Mouse (Mus musculus) lung, adult 2 months (tissue): ENCODE data around the gene Ifi35. TPM values are rescaled to one million over a fixed set of nuclear protein-coding genes. Genes with fewer than 3 reads are reported as not detected.
"Not testable (repeated sequence)": the region's sequence is repeated elsewhere in the genome, so short reads cannot be mapped to it uniquely, and the experiment has no call there.

ENCODE experiments used
- DNase-seq: peaks from one replicate; pipeline ENCODE4 v3.0.0; 2022
- H3K4me1 ChIP-seq: fragments of 200-500 bp; 2 replicates; pipeline ENCODE4 v1.6.1; 2011; ENCODE audit warnings: low read length; ENCODE audit not compliant: control insufficient read depth, insufficient read depth
- H3K4me3 ChIP-seq: fragments of 200-500 bp; replicated peaks from 2 replicates; pipeline ENCODE3; 2011; ENCODE audit warnings: low read depth, mild to moderate bottlenecking, control low read depth, low read length; ENCODE audit errors: extremely low read depth
- CTCF ChIP-seq: fragments of 200-500 bp; IDR thresholded peaks from 2 replicates; pipeline ENCODE4 v1.5.1; 2011; ENCODE audit warnings: mild to moderate bottlenecking, low read length, control low read depth; ENCODE audit not compliant: insufficient read depth
- POLR2A ChIP-seq: fragments of 200-500 bp; IDR thresholded peaks from 2 replicates; pipeline ENCODE4 v1.6.1; 2011; ENCODE audit warnings: low read depth, mild to moderate bottlenecking, control low read depth, low read length, borderline replicate concordance; ENCODE audit errors: extremely low read depth
- WGBS: fragments of 180-500 bp; shearing (Covaris S2); methylation state at CpG from one replicate; pipeline ENCODE4 v1.1.7; 2018; 5-methylcytosine and 5-hydroxymethylcytosine counted together
- polyA plus RNA-seq: library from polyadenylated mRNA; depleted of rRNA; stranded (reverse); fragments of >200 nt; gene quantifications from 2 replicates; pipeline ENCODE4 v1.2.3, GENCODE M21; 2012

The Ifi35 gene
- polyA plus RNA-seq, 1 experiment: 76.4 TPM

GRCm38 (mm10) chr11:101458217-101458616 lies 10.0 kb downstream of the Ifi35 start:
- peaks cover 11% of the 10 kb centered on the region; the same call in 1 of the 2 replicates for H3K4me1 ChIP-seq
- TF ChIP-seq POLR2A (no peak), CTCF (no peak)
- 83% methylated on average over 12 of the region's 12 CpGs for WGBS
- DNase-seq: no peak
- no peak overlapping the region for H3K4me3 ChIP-seq

DNA sequence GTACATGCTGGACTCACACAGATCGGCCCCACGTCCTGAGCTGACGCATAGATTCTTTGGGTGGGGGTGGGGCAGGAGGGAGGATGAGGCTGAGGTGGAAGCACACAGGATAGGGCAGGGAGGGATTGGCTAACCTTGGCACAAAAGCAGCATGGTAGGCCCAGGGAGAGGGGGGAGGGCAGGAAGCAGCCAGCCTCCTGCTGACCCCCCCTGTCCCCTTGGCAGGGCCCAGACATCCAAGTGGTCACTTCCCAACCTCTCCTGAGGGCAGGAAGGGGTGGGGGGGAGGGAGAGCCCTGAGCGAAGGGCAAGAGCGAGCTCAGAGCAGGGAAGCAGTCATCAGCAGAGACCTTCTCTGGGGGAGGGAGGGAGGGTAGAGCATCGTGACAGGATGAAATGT lies 11.5 kb downstream of the Ifi35 start:
- Histone ChIP-seq H3K4me3 (no peak overlapping the region), H3K4me1 (peaks cover 15% of the 10 kb centered on the region; the same call in 1 of the 2 replicates)
- WGBS: 34% methylated on average over 6 of the region's 6 CpGs
- TF ChIP-seq CTCF (no peak), POLR2A (no peak)
- no peak for DNase-seq

DNA sequence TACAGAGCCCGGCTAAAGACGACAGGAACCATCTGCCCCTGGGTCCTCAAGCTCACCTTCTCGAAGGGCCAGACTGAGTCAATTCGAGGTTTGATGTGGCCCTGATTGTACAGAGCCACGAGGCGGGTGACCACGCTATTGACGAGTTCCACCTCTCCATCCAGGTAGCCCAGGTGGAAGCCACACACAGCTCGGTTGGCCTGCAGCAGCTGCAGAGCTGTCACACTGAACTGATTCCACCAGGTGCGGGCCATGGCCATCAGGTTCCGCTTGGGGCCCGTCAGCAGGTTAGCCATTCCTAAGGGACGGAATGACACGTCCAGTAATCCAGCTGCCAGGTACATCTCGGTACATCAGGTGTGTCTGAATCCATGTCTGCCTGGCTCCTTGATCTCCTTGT lies 12.1 kb downstream of the Ifi35 start:
- TF ChIP-seq CTCF (no peak), POLR2A (no peak)
- 81% methylated on average over 15 of the region's 15 CpGs for WGBS
- Histone ChIP-seq H3K4me3 (no peak overlapping the region), H3K4me1 (peaks cover 15% of the 10 kb centered on the region; the same call in 1 of the 2 replicates)
- no peak for DNase-seq

DNA sequence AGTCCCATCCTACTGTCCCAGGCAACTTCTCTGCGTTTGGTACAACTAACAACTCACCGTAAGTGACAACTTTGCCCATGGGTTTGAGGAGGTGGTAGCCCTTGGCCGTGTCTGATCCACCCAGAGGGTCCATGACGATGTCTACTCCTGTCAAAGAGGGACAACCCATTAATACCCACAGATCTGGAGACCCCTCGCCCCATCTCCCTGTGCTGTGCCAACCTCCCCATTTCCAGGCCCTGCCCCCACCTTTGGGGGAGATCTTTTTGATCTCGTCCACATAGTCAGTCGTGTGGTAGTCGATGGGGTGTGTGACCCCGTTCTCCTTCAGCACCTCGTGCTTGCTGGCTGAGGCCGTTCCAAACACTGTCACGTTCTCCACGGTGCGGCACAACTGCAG lies 13.9 kb downstream of the Ifi35 start:
- H3K4me1 ChIP-seq: peaks cover 15% of the 10 kb centered on the region
- WGBS: 90% methylated on average over 14 of the region's 14 CpGs
- DNase-seq: no peak
- no peak for TF ChIP-seq POLR2A
- no peak for TF ChIP-seq CTCF
- no peak overlapping the region for H3K4me3 ChIP-seq

DNA sequence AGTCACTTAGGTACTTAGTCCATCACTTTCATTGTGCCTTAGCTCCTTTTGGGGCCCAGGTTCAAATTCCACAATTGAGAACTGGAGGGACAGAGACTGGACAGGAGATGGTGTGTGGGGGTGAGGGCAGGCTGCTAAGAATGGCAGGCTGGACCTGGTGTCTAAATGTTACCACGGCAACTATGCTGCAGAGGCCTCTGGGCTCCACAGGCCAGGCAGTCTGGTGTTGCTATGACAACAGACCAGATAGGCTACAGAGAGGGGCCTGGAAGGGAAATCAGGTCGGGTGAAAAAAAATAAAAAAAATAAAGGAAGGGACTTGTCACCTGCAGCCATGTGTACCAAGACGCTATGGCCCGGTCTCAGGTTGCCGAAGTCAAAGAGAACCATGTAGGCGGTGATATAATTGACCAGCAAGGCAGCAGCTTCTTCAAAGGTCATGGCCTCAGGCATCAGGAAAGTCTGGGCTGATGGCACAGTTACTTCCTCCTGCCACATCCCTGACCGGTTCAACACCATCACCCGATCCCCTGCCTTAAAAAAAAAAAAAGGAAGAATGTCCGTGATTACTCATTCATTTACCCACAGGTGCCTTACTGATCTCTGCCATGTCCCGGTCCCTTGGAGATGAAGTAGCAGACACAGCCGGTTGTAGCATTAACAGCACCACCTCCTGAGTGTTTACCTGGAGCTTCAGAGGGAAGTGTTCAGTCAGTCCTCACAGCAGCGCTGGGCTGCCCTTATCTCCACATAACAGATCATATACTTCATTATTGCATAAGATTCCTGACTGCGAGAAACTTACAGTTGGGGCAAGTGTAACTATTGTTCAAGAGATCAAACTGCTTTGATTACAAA lies 14.6 kb downstream of the Ifi35 start:
- no peak for DNase-seq
- H3K4me1 ChIP-seq: peaks cover 17% of the 10 kb centered on the region
- WGBS: 22% methylated on average over 13 of the region's 13 CpGs
- no peak overlapping the region for H3K4me3 ChIP-seq
- TF ChIP-seq CTCF: no peak

DNA sequence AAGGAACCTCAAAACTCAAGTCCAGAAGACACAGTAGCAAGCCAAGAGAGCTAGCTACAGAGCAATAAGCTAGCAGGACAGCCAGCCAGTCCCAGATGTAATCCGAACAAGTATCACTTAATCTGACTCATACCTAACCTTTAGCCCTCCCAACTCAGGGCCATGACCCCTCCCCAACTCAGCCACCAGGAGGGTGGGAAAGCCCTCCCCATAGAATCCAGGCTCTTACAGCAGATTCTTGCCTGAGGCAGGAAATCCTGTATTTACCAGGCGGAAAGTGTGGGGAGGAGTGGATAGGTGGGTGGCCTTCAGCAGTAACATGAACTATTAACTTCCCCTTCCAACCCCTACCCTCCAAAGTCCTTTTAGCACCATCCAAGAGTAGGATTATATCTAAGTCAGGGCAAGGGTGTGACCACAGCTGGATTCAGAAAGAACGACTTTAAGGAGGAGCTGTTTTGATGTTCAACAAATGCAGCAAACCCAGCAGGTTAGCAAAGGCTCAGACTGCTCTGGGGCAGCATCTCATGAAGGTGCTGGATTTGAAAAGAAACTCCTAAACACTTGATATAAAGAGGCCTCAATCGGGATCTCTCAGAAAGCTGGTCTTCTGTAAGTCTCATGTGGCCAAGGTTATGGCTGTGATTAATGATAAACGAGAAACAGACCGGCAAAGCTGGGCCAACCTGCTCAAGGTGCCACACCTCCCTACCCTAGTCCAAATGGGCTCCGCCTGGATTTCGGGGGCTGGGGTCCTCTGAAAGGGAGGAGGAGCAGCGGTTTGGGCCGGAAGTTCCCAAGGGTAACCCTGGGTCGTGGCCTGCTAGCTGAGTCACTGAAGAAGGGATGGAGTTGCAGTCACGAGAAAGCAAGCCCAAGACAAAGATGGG lies 16.2 kb downstream of the Ifi35 start, which contains the start of gene Rnd2:
Gene Rnd2 (plus strand): TSS at position 789 of the 890 bp plus-strand sequence.
- 8% methylated on average over 12 of the region's 12 CpGs for WGBS
- TF ChIP-seq CTCF (no peak), POLR2A (no peak)
- H3K4me3 ChIP-seq: peak within 1 kb of the TSS; percentile 96
- DNase-seq: peak; percentile 39
- peaks cover 15% of the 10 kb centered on the region for H3K4me1 ChIP-seq

DNA sequence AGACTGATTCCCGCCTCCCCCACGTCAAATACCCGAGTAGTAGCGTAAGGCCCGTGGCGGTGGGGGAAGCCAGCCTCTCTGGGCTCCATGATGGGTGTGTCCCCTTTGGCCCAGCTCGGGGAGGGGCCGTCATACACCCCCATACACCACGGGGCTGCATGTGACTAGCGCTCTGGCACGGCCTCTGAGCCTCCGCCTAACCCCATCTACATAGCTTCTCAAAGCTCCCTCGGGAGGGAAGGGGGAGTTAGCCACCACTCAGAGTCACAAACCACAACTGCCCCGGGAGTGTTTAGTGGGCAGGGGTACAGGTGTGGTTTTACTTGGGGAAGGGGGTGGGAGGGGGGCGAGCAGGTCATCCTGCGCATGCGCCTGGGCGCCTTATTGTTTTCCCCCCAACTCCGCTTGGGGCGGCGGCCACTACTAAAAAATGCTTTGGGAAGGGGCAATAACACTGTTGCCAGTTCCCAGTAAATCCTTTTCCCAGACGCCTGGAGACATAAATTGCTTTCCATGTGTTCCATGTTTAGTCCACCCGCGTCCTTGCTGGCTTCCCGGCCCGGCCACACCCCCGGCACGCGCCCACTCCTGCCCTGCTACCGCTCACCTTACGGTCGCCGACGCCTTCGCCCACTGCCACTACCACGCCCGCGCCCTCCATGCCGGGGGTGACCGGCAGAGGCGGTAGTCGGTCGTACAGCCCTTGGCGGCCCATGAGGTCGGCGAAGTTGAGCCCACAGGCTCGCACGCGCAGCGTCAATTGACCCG lies 17.1 kb downstream of the Ifi35 start:
- Histone ChIP-seq H3K4me3 (peak overlapping the region; percentile 96), H3K4me1 (peaks cover 6% of the 10 kb centered on the region)
- TF ChIP-seq CTCF: no peak
- TF ChIP-seq POLR2A: no peak
- DNase-seq: peak; percentile 70
- whole genome bisulfite sequencing: under 1% methylated on average over 51 of the region's 51 CpGs

DNA sequence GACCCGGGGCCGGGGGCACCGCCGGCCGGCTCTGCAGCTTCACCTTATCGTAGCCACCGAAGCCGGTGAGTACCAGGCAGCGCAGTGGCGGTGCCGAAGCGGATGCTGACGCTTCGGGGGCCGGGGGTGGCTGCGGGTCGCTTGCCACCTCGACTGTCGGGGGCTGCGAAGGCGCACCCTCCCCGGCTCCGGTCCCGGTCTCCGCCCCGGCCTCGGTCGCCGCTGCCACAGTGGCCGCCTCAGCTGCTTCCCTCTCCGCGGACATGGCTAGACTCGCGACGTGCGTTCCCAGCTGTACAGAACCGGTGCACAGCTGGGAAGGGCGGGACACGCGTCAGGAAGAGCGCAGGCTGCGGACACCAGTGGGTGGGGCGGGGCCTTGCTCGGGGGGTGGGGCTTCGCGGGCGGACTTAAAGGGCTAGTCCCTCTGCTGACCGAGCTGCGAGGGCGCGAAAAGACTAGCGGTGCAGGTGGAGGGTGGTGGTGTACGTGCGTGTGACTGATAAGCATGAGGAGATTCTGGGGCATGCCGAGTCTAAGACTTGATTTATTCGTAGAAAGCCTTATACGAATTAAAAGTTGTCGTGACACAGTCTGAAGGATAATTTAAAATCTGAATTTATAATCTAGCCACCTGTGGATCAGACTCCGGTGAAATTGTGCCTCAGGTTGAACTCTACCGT lies 17.8 kb downstream of the Ifi35 start, which contains the start of gene Vat1:
Gene Vat1 (minus strand): TSS at position 362 of the 683 bp plus-strand sequence.
- WGBS: under 1% methylated on average over 60 of the region's 60 CpGs
- DNase-seq: peak; percentile 74
- H3K4me1 ChIP-seq: peaks cover 6% of the 10 kb centered on the region
- peak within 1 kb of the TSS; percentile 96 for H3K4me3 ChIP-seq
- no peak for TF ChIP-seq CTCF
- TF ChIP-seq POLR2A: peak; percentile 89; the same call in 1 of the 2 replicates

GRCm38 (mm10) chr11:101466552-101466950 lies 18.3 kb downstream of the Ifi35 start:
- 52% methylated on average over 5 of the region's 5 CpGs for WGBS
- not testable (repeated sequence) for H3K4me1 ChIP-seq, DNase-seq, H3K4me3 ChIP-seq
